Mouse (Mus musculus): ENCODE data around the gene Rac3.
A peak's percentile ranks its signal among the peaks of the same experiment; 100 is the strongest.

- TF ChIP-seq CTCF (IDR thresholded peaks at IDR 0.05): peak; percentile 50
- TF ChIP-seq EP300 (IDR thresholded peaks at IDR 0.05; ENCODE audit: insufficient read depth, low read depth, low read length): no peak
These were observed 24.7 kb upstream of the Rac3 start for GRCm38 (mm10) chr11:120696568-120696967.
